Mouse (Mus musculus): ENCODE data around the gene Phf19.

Phf19 gene

DNA sequence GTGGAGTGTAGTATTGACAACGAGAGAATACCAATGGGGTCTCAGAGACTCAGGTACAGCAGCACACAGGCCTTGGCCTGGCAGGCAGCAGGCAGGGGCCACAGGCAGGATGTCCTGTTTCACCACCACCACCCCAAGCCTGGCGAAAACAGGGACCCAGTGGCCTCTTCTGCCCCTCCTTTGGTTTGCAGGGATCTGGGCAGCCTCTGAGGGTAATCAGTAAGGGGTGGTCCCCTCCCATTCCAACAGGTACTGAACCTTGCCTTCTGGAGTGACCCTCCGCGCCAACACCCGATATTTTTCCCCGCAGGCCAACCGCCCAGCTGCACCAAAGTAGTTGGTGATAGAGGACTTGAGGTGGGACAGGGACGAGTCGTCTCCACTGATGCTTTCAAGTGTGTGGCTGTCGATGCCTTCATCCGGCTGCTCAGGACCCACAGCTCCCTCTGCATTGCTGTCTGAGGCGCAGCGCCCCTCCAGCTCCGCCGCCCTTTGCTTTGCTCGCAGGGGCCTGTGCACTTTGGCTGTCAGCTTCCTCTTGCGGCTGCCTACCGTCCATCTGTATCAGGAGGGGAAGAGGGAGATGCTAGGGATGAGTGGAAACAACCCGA lies 18.2 kb downstream of the Phf19 start:
- DNase-seq: peak; percentile 80

DNA sequence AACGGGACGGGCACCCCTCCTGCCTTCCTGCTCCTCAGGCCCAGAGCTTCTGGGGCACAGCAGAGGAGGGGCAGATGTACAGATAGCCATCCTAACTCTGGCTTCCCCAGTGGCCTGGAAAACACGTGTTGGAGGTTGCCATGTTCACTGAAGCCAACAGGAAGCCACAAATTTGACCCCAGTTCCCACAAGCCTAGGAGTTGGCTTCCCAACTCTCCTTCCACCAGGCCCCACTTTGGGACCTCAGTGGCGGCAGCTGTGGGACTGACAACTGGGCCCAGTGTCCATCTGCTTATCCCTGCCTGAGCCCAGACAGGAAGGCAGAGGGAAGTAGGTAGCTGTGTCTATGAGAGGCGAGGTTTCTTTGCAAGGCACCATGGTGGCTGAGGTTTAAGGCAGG lies 19.9 kb downstream of the Phf19 start:
- DNase-seq: peak; percentile 69

DNA sequence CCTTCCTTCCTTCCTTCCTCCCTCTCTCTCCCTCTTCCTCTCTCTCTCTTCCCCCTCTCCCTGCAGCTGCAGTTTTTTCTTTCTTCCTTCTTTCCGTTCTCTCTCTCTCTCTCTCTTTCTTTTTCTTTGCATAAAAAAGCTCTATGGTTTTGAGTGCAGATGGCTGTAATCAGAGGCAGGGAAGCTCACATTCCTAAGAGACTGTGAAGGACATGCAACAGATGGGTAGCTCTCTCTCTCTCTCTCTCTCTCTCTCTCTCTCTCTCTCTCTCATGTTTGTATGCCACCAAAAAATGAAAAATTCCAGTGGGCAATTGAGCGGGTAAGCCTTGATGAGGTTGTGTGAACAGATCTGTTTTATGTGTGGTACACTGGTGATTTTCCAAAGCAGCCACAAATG lies 29.6 kb downstream of the Phf19 start:
- no peak for DNase-seq

DNA sequence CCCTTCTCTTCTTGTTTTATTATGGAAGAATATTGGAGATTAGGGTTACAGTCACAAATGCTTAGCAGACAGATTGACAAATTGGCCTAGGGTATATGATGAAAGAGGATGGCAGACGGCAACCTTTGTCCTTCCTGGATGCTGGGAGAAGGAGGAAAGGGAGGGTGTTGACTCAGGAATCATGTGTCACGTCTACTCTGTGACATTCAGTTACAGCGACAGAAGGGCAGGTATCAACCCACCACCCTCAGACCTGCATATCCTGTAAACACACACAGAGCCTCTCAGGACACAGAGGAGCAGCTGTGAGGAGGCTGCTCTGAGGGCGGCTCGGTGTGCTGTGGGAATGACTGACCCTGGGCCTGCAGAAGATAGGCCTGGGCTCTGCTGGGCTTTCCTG lies 30.6 kb downstream of the Phf19 start:
- peak; percentile 41 for DNase-seq

DNA sequence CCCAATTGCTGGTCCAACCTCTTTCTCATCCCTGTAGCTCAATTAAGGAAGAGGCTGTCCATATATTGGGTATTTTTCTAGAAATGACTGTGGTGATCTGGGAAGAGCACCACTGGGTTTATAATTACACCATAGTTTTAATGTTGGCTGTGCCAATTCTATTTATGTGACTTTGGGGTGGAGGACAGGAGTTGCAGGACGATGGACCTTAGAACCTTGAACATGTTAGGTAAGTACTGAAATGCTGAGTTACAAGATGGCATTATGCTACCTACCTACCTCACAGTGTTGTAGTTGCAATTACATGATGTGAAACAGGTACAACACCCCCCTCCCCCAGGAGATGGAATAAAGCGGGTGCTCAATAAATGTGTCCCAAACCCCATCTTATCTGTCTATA lies 31.1 kb downstream of the Phf19 start:
- DNase-seq: peak; percentile 52

DNA sequence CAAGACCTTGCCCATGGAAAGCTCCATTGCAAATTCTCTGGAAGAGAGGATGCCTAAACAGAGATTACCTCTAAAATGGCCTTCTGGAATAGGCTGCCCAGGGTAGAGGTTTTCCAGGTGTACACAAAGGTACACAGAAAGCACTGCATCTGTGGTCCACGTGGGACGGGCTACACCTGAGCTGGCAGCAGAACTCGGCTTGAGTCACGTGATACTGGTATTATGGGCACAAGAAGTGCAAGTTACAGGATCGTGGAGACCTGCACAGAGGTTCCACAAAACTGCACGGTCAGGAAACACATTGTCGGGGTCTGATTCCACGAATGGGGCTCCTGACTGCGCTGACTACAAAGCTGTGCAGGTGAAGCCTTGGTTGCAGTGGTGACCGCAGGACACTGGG lies 33.8 kb downstream of the Phf19 start:
- DNase-seq: peak; percentile 49

DNA sequence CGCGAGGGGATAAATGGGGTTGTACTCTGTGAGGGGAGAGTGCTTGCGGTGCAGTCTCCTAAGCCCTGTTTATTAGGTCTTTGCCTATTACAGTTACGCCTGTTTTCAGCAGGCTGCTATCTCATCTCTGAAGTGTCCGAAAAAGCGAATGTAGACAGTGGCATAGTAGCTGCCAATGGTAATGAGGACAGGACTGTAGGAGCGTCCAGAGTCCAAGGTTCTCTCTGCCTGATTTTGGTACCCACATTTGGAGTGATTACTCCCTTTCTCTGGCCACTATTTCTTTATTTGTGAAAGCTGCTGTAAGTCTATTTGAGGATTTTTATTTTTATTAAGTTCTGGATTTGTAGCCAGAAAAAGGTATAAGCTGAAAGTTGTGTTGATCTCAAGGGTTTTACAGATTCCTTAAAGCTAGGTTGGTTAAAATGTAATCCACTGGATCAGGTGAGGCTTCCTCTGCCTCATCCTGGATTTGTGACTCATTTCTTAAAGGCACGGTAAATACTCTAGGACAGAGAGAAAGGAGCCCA lies 38.9 kb downstream of the Phf19 start, which contains the start of gene Psmd5:
Psmd5 (minus strand) TSS at position 153 of the 530 bp plus-strand sequence.
- peak; percentile 80 for DNase-seq

DNA sequence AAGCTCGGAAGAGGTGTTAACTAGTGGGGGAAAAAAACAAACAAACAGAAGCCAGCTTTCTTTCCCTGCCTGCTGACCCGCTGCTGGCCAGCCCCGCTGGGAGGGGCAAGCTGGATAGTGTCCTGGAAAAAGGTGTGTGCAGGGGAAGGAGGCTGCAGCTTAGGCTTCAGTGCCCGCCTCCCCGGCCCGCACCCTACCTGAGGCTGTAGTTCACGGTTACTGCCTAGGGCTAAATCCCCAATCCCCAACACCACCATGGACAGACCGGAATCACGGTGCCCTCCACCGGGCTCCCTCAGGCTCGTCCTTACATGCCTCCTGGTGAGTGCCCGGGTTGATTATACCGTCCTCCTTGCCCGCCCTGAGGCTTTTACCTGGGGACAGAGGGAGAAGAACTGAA lies 39.6 kb downstream of the Phf19 start, which contains the start of gene Cutal:
Cutal (plus strand) TSS at position 126 of the 400 bp plus-strand sequence.
- DNase-seq: peak; percentile 88

DNA sequence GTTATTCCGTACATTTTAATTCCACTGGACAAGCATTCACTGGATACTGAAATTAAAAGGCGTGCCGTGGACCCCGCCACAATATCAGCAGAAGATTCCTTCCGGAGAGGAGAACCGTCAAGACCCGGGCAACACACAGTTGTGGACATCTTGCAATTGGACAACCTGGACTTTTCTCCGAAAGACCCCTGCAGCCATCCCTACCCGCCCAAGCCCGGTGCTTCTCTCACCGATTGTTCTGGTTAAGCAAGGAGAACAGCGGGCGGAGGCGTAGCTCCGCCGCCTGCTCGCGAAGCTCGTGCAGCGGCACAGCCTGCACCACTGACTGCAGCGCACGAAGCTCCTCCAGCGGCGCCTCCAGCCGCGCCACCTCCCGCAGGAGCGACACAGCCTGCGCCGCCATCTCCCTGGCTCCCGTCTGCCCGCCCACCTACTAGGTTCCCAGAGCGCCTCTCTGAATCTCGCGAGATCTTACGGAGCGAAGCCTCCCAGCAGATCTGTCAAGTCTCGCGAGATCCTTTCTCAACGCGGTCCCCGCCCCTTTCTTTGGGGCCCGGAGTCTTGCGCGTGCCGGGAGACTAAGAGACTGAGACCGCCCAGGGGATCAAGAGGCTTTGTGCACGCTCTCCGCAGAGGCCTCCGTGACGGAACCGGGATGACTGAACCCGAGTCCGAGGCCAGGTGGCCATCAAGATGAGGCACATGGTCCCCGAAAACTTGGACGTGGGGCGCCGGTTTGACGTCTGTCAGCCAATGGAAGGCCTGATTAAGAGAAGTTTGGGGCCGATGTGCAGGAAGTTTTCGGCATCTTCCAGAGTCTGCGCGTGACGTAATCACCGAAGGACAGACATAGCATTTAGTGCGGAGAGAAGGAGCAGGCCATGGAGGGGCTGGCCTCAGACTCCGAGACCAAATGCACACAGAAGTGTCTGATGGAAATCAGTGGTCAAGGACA lies 43.0 kb downstream of the Phf19 start:
- peak; percentile 100 for DNase-seq

DNA sequence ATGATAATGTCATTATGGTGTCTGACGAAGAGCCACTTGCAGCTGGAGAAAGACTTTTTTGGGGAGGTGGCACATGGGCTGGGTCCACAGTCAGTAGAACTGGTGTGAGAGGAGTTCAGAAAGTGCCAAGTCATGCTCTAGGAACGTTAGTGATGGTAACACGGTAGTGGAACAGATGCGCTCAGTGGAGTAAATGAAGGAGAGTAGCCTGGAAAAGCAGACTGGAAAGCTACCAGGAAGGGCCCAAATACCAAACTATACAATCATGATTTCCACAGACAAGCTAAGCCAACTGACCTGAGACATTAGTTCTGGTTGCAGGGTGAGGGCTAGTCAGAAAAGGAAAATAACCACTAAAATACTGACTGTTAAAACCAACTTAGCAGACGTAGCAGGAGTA lies 44.1 kb downstream of the Phf19 start:
- DNase-seq: peak; percentile 66

DNA sequence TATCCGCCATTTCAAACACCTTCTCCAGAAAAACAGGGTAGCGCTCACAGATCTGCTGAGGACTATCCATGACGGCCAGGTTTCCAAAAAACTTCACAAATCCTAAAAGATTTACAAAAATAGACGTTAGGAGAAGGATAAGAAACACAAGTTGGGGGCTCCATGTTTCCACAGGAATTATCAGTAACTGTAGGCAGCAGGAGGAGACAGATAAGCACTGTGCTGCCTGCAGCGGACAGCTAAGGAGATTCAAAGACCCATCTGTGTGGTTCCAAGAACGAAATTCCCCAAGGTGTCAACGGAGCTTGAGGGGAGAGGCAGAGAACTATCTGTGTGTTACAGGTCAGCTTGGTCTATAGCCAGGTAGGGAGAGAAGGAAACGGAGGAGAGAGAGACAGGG lies 56.1 kb downstream of the Phf19 start:
- no peak for DNase-seq

DNA sequence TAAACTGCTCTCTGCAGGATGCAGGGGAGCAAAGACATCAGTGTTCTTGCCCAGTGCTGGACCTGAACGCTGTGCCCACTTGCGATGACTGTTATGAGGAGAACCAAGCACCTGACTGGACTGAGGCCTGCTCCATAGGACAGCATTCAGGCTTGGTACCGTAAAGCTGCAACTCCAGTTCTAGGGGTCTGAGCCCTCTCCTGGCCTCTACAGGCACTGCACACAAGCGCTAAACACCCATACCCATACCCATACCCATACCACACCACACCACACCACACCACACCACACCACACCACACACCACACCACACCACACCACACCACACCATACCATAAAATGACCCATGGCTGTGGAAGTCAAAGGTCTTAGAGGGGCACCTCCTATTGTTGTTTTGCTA lies 58.6 kb downstream of the Phf19 start:
- no peak for DNase-seq

DNA sequence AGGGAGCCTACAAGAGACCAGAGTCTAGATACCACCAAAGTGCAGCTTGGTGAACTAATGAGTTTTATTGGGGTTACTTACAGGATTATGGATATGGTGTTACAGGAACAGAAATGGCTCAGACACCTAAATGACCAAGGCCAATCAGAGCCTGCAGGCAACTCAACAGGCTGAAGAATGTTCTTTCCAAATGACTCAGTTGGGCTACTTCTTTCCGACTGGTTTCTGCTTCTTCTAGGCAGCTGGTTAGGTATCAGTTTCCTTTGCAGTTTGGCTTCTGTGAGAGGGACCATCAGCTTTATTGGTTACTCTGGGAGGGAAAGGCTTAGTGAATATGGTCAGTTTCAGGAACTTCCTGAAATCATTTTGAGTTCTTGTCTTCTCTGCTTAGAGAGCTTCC lies 66.1 kb downstream of the Phf19 start:
- DNase-seq: no peak
